Mouse (Mus musculus) C2C12 (cell line): Measurements from ENCODE around the gene Aldh3b2.
A peak's percentile ranks its signal among the peaks of the same experiment; 100 is the strongest.

Experiments used
- CEBPB ChIP-seq: IDR thresholded peaks from one replicate; pipeline ENCODE4 v1.6.1; 2011; ENCODE audit warnings: low read depth, mild to moderate bottlenecking, control low read depth, moderate library complexity
- CTCF ChIP-seq: IDR thresholded peaks from one replicate; pipeline ENCODE4 v1.5.1; 2011; ENCODE audit not compliant: control insufficient read depth, insufficient read depth, insufficient read length
- FOSL1 ChIP-seq: IDR thresholded peaks from one replicate; pipeline ENCODE4 v1.8.0; 2011; ENCODE audit warnings: mild to moderate bottlenecking, low read length; ENCODE audit not compliant: poor library complexity, insufficient read depth, severe bottlenecking

DNA sequence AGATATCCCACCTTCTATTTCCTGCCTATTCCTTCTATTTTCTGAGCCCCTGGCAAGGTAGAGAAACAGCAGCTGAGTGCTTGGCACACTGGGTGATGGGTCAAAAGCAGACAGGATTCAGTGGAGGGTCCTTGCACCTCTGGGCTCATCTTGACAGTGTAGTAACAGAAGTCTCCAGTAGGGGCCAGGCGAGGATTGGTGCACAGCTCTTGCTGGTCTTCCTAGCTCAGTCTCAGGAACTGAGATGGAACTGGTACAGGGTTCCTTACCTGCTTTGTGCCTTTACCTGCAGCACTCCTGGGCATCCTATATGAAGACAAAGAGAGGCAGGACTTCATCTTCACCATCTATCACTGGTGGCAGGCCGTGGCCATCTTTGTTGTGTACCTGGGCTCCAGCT is 25.4 kb upstream of the Aldh3b2 start:
- peak; percentile 58 for TF ChIP-seq CTCF
- TF ChIP-seq FOSL1: no peak
- TF ChIP-seq CEBPB: no peak
